Mouse (Mus musculus): ENCODE measurements around the gene Gm20388.

Gm20388 gene

DNA sequence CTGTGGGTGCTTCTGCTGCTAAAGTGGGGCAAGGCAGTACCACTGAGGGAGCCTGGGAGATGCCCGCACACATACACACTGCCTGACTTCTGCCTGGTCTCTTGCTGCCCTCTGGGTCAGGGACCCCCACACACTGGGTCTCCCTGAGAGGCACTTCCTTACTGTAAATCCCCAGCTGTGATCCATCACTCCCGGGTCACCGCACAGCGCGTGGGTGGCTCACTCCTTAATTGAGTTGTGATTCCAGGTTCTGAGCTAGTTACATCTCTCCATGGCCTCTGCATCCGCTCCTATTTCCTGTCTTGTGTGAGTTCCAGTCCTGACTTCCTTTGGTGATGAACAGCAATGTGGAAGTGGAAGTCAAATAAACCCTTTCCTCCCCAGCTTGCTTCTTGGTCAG is 3420.1 kb downstream of the Gm20388 start:
- DNase-seq (ENCODE audit: low spot score in 2 of 2): no peak

DNA sequence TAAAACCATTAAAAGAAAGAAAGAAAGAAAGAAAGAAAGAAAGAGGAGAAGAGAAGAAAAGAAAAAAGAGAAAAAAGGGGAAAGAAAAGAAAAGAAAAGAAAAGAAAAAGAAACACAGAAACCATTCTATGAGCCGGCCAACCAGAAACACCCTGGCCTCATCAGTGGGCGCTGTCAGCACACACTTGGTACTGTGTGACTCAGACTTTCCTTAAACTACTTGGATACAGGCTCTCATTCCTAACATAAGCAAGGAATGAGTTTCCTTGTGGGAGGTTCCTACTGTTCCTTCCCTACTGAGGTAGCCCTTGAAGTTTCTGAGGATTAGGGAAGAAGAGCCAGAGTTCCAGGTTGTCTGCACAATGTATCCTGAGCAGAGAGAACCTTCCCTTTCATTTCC is 3420.7 kb downstream of the Gm20388 start:
- DNase-seq (ENCODE audit: low spot score in 2 of 2): no peak

DNA sequence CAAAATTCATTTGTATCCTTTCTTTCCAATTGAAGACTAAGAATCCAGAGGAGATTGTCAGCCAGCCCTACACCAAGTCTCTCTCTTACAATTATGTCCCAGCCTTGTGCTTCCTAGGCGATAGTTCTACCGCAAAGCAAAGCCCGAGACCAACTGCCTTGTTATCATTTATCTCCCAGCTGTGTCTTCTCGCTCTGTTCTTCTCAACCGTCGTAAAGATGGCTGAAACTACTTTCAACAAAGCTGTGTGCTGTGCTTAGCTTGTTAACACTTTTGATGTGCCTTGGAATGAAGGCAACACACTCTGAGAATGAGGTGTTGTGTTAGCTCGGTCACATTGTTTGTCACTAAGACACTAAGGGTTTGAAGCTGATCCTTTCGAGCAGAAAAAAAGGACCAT is 3421.2 kb downstream of the Gm20388 start:
- DNase-seq (ENCODE audit: low spot score in 2 of 2): no peak

DNA sequence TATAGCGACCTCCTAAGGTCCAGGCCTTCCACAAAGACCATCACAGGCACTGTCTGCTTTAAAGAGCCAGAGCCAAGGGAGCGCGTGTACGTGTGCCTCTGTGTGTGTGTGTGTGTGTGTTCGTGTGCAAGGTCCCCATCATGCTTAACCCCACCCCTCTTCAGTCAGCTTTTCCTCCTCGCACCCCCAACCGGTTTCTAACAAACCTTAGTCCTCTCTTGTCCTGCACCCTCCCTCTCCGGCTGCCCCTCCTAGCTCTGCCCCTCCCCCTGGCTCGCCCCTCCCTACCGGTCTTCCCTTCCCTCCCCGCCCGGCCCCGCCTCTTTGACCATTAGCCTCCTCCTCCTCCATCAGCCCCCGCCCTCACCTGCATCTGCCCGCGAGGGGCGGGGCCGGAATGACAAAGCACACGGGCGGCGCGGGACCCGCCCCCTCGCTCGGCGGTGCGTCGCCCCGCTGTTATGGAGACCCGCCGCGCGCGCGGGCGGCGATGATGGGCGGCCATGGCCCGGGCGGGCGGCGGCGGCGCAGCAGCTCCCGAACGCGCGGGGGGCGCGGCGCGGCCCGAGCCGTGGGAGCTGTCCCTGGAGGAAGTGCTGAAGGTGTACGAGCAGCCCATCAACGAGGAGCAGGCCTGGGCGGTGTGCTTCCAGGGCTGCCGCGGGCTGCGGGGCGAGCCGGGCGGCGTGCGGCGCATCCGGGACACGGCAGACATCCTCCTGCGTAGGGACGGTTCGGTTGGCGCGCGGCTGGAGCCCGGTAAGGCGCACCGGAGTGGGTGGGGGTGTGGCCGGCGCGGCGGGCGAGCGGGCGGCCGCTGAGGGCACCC is 3421.8 kb downstream of the Gm20388 start, which contains the start of gene Spire2:
Gene Spire2 (plus strand): TSS at position 452 of the 829 bp plus-strand sequence.
- peak in 1 of 2 experiments; percentile 49 for DNase-seq (ENCODE audit: low spot score in 2 of 2)

DNA sequence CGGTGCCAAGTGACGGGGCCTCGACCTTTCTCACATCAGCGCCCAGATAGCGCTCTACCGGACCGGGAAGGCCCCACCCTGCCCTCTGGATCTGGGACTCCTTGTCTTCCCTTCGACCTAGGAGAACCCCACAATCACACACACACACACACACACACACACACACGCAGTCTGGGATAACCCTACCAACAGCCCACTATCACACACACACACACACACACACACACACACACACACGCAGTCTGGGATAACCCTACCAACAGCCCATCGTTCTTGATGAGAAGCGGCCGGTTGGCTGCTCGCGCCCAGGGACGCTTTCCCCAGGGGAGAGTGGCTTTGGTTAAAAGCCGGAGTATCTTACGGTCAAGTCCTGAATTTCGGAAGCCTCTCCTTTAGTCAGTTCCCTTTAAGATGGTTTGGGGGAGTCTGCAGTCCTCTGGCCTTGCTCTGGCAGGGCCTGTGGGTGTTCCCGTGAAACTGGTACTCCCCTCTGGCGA is 3422.5 kb downstream of the Gm20388 start:
- DNase-seq (ENCODE audit: low spot score in 2 of 2): no peak

DNA sequence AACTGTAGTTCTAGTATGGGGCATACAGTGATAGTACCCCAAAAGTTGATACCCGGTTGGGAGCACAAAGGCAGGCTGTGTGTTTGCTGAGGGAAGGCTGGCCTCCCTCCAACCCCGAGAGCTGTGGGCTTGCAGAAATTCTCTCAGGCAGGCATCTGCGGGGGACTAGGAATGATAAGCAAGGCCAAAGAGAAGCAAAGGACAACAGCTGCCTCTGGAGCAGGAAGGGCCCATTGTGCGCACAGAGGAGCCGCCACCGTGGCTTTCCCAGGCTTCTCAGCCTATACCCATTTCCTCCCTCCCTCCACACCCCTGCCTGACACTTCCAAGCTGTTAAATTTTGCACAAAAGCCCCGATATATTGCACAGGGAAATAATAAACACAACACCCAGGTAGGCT is 3423.2 kb downstream of the Gm20388 start:
- no peak for DNase-seq (ENCODE audit: low spot score in 2 of 2)

DNA sequence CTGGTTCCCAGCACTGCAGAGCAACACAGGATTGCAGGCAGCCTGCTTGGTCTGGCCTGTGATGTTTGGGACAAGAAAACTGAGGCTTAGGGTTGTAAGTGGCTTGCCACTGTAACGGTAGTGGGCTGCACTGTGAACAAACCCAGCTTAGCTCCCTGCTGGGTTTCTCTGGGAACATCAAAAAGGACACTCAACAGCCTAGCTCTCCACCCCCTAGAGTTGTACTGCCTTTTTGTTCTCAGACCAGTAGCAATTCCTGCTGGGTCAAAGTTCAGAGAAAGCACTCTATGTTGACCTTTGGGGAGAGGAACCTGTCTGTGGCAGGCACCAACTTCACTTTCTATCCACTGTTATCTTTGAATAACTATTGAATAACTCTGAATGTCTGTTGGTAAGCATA is 3423.8 kb downstream of the Gm20388 start:
- DNase-seq (ENCODE audit: low spot score in 2 of 2): no peak

DNA sequence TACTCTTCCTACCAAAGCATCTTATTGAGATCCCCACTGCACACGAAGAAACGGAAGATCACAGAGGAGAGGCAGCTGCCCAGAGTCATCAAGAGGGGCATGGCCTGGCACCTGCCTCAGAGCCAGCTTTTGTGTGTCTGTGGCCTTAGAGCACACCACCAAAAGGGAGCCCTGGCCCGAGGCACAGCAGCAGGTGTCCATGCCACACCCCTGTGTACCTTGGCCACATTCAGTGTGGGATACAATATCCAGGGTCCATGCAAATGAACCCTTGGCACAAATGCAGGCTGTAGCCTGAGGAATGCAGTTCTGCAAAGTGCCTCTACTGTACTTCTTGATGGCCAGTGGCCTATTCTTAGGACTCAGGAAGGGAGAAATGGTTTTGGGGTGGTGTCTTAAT is 3426.8 kb downstream of the Gm20388 start:
- DNase-seq (ENCODE audit: low spot score in 2 of 2): no peak

DNA sequence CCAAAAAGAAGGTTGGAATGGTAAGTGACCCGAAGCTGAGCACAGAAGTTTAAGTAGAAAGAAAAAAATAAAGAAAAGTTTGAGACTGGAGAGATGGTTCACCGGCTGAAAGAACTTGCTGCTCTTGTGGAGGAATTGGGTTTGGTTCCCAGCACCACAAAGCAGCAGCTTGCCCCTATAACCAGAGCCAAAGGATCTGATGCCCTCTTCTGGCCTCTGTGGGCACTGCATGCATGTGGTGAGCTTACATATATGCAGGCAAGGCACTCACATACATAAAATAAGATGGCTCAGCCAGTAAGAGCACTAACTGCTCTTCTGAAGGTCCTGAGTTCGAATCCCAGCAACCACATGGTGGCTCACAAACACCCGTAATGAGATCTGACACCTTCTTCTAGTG is 3429.4 kb downstream of the Gm20388 start:
- DNase-seq (ENCODE audit: low spot score in 2 of 2): no peak

DNA sequence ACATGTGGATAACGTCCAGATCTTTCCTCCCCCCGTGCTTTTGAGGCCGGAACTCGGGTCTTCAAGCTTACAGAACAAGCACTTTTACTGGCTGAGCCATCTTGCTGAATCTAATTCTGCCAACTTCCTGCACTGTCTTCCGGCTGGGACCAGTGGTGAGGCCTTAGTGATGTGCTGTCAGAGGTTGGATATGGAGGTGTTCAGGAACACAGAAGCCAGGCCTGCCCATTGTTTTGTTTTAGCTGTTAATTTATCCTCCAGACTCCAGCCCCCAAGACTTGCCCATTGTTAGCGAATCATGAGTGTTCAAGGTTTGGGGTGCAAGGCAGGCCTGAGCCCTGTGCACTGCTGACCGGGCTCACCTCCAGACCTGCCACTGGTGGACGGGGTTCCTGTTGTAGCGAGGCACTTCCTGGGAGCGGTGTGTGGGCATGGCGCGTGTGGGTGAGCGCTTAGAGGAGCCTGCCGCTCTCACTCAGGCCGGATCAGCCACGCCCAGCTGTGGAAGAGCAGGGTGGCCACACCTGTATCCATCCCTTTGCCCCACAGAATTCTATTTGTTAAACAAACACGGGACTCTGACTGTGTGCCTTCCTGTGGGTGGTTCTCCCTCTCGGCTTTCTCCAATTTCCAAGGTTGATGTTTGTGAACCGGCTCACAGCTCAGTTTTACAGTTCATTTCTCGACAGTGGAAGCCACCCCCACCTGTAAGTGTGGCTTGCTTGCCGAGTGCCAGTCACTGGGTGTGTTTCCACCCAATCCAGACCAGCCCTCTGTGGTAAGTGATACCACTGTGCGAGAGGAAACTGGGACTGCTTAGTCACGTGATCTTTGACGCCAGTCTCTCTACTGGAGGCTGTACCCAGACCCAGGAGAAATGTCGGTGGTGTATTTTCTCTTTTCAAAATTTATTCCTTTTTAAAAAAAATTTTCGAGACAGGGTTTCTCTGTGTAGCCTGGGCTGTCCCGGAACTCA is 3430.7 kb downstream of the Gm20388 start:
- no peak for DNase-seq (ENCODE audit: low spot score in 2 of 2)

DNA sequence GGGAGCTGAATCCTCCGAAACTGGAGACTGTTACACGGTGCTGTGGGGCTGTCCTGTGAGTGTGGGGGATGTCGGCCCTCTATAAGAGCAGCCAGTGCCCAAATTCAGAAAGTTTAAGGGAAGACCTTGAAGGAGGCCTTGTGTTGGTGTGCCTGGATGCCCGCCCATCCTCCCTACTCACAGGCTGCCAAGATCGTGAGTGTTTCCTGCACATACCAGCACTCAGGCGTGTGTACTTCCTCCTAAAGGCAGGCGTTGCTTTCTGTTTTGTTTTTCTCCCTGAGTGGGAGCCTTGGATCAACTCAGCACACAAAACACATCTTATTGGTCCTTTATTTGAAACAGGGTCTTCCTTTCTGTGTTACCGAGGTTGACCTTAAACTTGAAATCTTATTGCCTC is 3431.6 kb downstream of the Gm20388 start:
- DNase-seq (ENCODE audit: low spot score in 2 of 2): no peak

DNA sequence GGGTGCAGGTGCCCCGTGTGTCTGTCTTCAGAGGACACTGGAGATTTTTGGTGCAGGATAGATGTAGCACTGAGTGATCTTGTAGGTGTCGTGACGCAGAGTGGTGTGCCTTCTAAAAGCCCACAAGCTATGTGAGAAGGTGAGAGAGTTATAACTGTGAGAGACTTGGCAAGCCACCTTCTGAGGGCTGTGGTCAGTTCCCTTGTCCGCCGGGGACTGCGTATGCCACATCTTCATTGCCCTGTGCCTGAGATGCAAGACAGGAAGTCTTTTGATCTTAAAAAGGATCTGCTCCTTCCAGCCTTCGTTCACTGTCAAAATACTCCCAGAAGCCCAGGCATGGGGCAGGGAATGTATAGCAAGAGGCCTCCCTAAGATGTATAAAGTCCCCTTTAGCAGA is 3432.3 kb downstream of the Gm20388 start:
- no peak for DNase-seq (ENCODE audit: low spot score in 2 of 2)

DNA sequence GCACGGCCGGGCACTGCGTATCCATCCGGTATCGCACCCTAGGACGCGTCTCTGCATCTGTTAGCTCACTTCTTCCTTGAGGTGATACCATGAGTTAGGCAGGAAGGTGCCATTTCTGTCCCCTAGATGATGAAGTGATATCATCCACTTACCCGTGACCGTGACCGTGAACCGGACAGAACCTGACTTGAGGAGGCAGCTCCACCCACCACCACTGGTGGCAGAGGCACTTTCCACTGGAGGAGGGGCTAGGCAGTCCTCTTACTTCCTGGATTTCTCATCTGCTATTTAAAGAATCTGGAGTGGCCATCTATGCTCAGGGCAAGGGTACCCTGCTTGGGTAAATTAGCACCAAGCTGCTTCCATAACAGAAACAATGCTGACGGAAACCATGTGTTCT is 3432.8 kb downstream of the Gm20388 start:
- no peak for DNase-seq (ENCODE audit: low spot score in 2 of 2)

DNA sequence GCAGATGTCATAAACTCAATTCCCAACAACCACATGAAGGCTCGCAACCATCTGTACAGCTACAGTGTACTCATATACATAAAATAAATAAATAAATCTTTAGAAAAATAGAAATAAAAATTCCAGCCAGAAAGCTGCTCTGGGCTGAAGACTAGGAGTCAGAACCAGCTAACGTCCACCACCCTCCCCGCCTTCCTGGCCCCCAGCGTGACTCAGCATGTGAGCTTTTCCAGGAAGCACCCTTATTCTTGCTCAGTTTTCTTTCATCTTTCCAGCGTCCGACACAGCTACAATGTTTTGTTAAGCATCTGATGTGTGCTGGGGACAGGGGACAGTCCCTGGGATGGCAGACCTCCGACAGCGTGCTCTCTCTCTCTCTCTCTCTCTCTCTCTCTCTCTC is 3434.5 kb downstream of the Gm20388 start:
- DNase-seq (ENCODE audit: low spot score in 2 of 2): no peak

DNA sequence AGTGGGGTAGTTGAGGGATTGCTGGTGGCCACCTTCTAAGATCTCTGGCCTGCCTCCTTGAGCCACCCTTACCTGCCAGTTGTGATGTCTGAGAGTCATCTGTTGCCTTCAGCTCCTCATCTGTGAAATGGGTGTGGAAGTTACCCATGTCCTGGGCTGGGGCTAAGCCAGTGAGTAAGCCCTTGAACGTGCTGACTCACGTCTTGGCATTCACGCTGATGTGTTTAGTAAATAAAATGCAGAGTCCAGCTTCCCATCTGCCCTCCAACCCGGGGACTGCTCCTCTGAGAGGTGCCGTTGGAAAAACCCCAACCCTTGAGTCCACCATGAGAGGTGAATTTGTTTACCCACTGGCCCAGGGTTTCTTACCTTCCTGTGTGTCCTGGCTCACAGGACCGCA is 3435.2 kb downstream of the Gm20388 start:
- DNase-seq (ENCODE audit: low spot score in 2 of 2): no peak

DNA sequence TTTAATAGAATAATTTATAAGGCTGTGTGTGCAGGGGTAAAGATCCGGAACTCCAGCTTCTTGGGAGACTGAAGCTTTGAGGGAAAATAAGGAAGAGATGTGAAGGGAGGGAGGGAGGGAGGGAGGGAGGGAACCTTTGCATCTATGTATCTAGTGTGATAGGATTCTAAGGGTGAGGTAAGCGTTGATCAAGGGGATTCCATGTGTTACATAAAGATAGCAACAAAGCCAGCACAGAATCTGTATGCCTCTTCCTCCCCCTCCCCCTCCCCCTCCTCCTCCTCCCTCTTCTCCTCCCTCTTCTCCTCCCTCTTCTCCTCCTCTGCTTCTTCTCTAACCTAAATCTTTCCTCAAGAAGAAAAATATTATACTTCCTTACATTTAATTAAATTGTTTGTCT is 3436.7 kb downstream of the Gm20388 start:
- DNase-seq (ENCODE audit: low spot score in 2 of 2): no peak

DNA sequence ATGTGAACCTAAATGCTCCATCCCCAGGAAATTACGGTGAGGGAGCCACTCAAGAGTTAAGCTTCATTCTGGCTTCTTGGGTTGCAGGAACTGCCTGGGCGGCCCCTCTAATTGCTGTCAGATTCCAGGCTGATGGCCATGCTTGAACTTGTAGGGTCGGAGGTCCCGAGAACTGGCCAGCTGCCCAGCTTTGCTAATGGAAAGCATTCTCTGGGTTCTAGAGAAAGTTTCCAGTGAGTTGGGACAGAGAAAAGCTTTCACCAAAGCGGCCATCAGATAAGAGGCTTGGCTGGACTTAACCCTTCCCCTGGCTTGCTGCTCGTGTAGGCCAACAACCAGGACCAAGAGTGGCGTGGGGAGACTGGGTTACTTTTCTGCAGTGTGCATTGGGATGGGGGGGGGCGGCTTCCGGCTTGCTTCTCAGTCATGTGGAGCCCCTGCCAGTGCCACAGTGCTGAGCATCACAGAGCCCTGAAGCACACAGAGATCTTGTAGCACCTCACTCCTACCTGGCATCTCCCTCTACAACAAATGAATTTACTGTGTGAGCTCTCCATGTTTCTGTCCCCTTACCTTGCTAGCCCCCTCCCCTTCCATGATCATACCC is 3437.7 kb downstream of the Gm20388 start:
- DNase-seq (ENCODE audit: low spot score in 2 of 2): no peak

DNA sequence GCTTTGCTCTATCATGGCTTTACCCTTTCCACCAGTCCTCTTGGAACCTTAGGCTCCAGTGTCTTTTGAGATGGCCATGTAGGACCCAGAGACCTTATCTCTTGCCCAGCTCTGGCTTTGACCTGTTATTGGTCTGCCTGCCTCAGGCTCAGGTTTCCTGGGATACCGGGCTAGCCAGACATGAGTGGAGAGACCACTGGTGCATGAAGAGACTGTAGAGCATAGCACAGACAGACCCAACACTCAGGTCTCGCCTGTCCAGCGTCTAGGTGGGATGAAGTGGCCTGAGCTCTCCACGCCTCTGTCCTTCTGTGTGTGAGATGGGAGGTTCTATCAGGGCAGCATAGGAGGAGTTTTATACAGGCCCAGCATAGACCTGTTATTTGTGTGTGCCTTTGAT is 3438.4 kb downstream of the Gm20388 start:
- DNase-seq (ENCODE audit: low spot score in 2 of 2): no peak

DNA sequence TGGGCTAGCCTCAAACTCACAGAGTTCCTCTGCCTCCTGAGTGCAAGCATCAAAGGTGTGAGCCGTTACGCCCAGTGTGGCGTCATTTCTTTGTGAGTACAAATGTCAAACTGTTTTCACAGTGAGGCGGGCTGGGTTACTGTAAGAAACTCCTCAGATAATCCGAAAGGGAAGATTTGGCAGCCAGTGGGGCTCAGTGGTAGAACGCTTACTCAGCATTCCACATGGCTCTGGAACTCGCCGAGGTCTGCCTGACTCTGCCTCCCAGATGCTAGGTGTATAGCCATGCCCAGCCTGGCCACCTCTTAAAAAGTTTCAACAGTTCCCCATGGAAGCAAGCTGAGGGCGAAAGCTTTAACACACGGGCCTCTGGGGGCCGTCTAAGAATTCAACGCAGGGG is 3441.5 kb downstream of the Gm20388 start:
- DNase-seq (ENCODE audit: low spot score in 2 of 2): no peak

DNA sequence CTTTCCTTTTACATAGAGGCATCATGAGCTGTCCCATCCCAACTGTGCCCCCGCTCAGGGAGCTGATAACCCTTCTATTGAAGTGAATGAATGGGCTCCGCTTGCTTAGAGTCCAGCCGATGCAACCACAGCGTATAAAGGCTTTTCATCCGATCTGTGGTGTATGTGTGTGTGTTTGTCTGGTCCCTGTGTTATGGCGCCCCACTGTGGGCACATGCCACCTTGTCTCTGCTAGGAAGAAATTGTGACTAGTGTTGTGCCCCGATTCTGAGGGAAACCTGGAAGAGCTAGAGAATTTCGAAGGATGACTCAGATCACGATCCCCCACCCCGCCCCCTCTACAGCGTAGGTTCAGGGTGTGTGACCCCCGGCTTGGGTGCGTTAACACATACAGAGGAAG is 3442.1 kb downstream of the Gm20388 start:
- peak in 1 of 2 experiments; percentile 44 for DNase-seq (ENCODE audit: low spot score in 2 of 2)

DNA sequence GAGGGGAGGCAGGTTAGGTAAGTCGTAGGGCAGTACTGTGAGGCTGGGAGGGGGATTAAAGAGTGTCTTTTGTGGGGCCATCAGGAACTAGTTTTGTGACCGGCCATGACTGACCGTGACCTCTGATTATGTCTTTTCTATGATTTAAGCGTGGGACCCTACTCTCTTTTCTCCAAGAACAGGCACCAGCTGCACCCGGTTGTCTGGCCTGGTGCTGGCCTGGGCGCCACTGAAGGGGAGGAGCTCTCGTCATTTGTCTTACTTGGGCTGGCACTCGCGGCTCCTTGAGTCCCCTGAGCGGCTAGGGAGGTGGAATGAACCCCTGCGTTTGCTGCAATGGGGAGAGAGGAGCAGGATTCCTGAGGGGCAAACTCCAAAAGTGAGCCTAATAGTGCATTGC is 3442.6 kb downstream of the Gm20388 start:
- DNase-seq (ENCODE audit: low spot score in 2 of 2): no peak

DNA sequence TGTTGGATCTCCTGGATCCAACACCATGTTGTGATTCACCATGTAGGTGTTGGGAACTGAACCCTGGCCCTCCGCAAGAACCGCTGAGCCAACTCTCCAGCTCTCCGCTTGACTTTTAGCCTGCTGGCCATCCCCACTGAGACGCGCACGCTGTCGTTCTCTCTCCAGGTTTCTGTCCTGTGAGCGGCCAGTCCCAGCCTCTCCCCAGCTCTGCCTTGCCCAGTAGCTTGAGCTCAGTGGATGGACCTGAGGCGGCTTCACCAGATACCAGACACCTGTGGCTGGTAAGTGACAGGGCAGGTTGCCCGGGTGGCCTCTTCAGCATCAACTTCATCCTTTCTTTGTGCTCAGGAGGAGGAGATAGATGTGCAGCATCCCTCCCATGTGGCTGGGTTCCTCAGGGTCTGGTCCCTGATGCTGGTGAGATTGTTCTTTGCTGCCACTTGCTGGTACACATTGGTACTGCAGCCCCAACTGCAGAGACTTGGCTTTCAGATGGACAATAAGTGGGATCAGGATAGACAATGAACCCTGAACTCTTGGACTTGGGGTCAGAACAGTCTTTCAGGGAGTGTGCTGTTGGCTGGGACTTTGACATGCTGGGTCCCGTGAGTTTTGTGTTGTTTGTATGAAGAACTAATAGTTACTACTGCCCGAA is 3450.6 kb downstream of the Gm20388 start:
- peak in 1 of 2 experiments; percentile 90 for DNase-seq (ENCODE audit: low spot score in 2 of 2)

Data from left cerebral cortex, adult 9 months (tissue).